25 mouse cellular contexts compared by ENCODE assay signal in genomic region chr11:48988219-48988618, GRCm38 (mm10). TPM values are rescaled to one million over a fixed set of nuclear protein-coding genes. Genes with fewer than 3 reads are reported as not detected.
DNase-seq lines count a peak whose midpoint lies in the region; ATAC-seq and TF ChIP-seq lines count a peak whose summit lies in the region.
"Not testable (repeated sequence)": the region's sequence is repeated elsewhere in the genome, so short reads cannot be mapped to it uniquely, and the experiment has no call there.
"Had no signal": no experiment of that assay in that cellular context is flagged by ENCODE, and none has a peak within 500 bp of the region (broad histone marks: within the 10 kb centered on the region; RNA-seq: fewer than 3 reads in every experiment).

No protein-coding gene starts in this region.

- H3K79me2 ChIP-seq in CH12.LX (replicated peaks; ENCODE audit: control insufficient read depth, extremely low read depth, insufficient read depth, poor library complexity, severe bottlenecking), result not testable (repeated sequence)

- not testable (repeated sequence) for TF ChIP-seq POLR2A in CH12.LX (IDR thresholded peaks at IDR 0.05; ENCODE audit: low read depth, low read length)

- DNase-seq in CD4-positive helper T cell, adult 2 months (ENCODE audit: low read depth, low spot score), result peak; percentile 7
- peak; percentile 3 for DNase-seq in CH12.LX (ENCODE audit: extremely low read depth)
- DNase-seq in heart, embryonic 10.5 days (ENCODE audit: low spot score), result peak; percentile 17
- DNase-seq in thymus, postnatal 0 days (ENCODE audit: low spot score), result peak; percentile 12

- H3K27ac ChIP-seq in CH12.LX (ENCODE audit: insufficient read depth, low read depth); heart, embryonic 10.5 days: not testable (repeated sequence)

- not testable (repeated sequence) for TF ChIP-seq RAD21 in CH12.LX (IDR thresholded peaks at IDR 0.05; ENCODE audit: low read depth, low read length)

- not testable (repeated sequence) for H3K4me2 ChIP-seq in CH12.LX (ENCODE audit: insufficient read depth, low read depth, poor library complexity, severe bottlenecking)

- TF ChIP-seq CTCF in CH12.LX (conservative IDR thresholded peaks at IDR 0.05 in 1 of 2, IDR thresholded peaks at IDR 0.05 in 1 of 2; ENCODE audit: low read depth in 2 of 2, low read length in 2 of 2), result not testable (repeated sequence)

- dilution Hi-C loops in CH12.LX (cut with MboI; ENCODE audit: extremely low pct_ligation_motif_present, extremely low pct_unique_long_range_greater_than_20kb, low sequenced_read_pairs), result not testable (repeated sequence)

- in situ Hi-C loops in CH12.LX (cut with MboI; ENCODE audit: low pct_ligation_motif_present, low pct_unique_long_range_greater_than_20kb, low sequenced_read_pairs), result not testable (repeated sequence)

- ATAC-seq in common myeloid progenitor, adult 5-6 weeks (replicated peaks; ENCODE audit: low read depth, poor library complexity, severe bottlenecking), result peak; percentile 61
- ATAC-seq in megakaryocyte, adult 5-6 weeks (ENCODE audit: poor library complexity, severe bottlenecking), result peak; percentile 89
- peak; percentile 72 for ATAC-seq in neutrophil, adult 5-6 weeks (ENCODE audit: extremely low read depth, insufficient number of reproducible peaks, low FRiP score, poor library complexity, severe bottlenecking)

- not testable (repeated sequence) for H3K4me3 ChIP-seq in CH12.LX (replicated peaks in 1 of 3; ENCODE audit: low read depth in 2 of 3, low read length in 2 of 3, poor library complexity in 1 of 3); heart, embryonic 10.5 days

- not testable (repeated sequence) for TF ChIP-seq EP300 in CH12.LX (IDR thresholded peaks at IDR 0.05; ENCODE audit: low read length)

- H3K4me1 ChIP-seq in CH12.LX (ENCODE audit: control insufficient read depth in 1 of 2, insufficient read depth in 2 of 2); heart, embryonic 10.5 days: not testable (repeated sequence)

- WGBS in heart, embryonic 10.5 days, result 63% methylated on average over 2 of the region's 3 CpGs

- not testable (repeated sequence) for H3K27me3 ChIP-seq in CH12.LX (replicated peaks); heart, embryonic 10.5 days (ENCODE audit: insufficient read depth, poor library complexity, severe bottlenecking)

- H3K9ac ChIP-seq in CH12.LX (ENCODE audit: insufficient read depth, low read depth), result not testable (repeated sequence)

- H3K36me3 ChIP-seq in CH12.LX (replicated peaks in 1 of 2; ENCODE audit: control insufficient read depth in 1 of 2, insufficient read depth in 1 of 2, low read length in 1 of 2); heart, embryonic 10.5 days: not testable (repeated sequence)

- not testable (repeated sequence) for H3K9me3 ChIP-seq in CH12.LX (replicated peaks; ENCODE audit: low read length); heart, embryonic 10.5 days

RNA-seq across cellular contexts. Expression of gene Gm12185, which starts 3.8 kb away (rescaled TPM):
- total RNA-seq in CH12.LX (2012; rRNA removed) (0.04 TPM in 2 replicates), CH12.LX (2014; rRNA removed) (0.08 TPM in 1 of 2 replicates, not detected in the other)
- polyA plus RNA-seq in CH12.LX (2012; ENCODE audit: insufficient read length, low read depth), result 0.14 and 0.50 TPM in 2 replicates
- total RNA-seq in common myeloid progenitor, adult 5-6 weeks (2017), result 1.2 and 6.7 TPM in 2 replicates
- polyA plus RNA-seq in heart, embryonic 10.5 days (2016; fragmentation: Nextera tagmentation; extraction: Ambion mirVana), result not detected in 2 replicates
- 0.22 and 0.27 TPM in 2 replicates for total RNA-seq in megakaryocyte, adult 5-6 weeks (2015)
- 0.11 and 5.7 TPM in 2 replicates for total RNA-seq in megakaryocyte, adult 5-6 weeks (2017)
- total RNA-seq in neutrophil, adult 5-6 weeks (2017), result 1.5 and 2.3 TPM in 2 replicates
- 0.93 and 1.2 TPM in 2 replicates for polyA plus RNA-seq in thymus, postnatal 0 days (2015; fragmentation: Nextera tagmentation; extraction: Ambion mirVana)
- total RNA-seq: forebrain, postnatal 0 days; MEL had no signal
- polyA plus RNA-seq: embryonic facial prominence, embryonic 12.5 days; embryonic facial prominence, embryonic 15.5 days; forebrain, embryonic 11.5 days; forebrain, embryonic 14.5 days; forebrain, postnatal 0 days; heart, embryonic 11.5 days; heart, embryonic 14.5 days; heart, postnatal 0 days; hindbrain, embryonic 10.5 days; hindbrain, embryonic 13.5 days; hindbrain, embryonic 16.5 days; intestine, embryonic 16.5 days had no signal

RNA-seq across cellular contexts. Expression of gene Tgtp1, which starts 5.8 kb away (rescaled TPM):
- total RNA-seq in CH12.LX (2012; rRNA removed), result 0.04 TPM in 1 of 2 replicates, not detected in the other
- 0.07 TPM in 1 of 2 replicates, not detected in the other for total RNA-seq in CH12.LX (2014; rRNA removed)
- 0.21 TPM in 1 of 2 replicates, not detected in the other for polyA plus RNA-seq in CH12.LX (2012; ENCODE audit: insufficient read length, low read depth)
- total RNA-seq in common myeloid progenitor, adult 5-6 weeks (2017), result 11.0 and 21.7 TPM in 2 replicates
- 0.34 TPM in 1 of 2 replicates, not detected in the other for polyA plus RNA-seq in heart, embryonic 10.5 days (2016; fragmentation: Nextera tagmentation; extraction: Ambion mirVana)
- 2.0 and 3.2 TPM in 2 replicates for total RNA-seq in megakaryocyte, adult 5-6 weeks (2015)
- total RNA-seq in megakaryocyte, adult 5-6 weeks (2017), result 1.5 and 10.8 TPM in 2 replicates
- total RNA-seq in neutrophil, adult 5-6 weeks (2017), result 8.7 and 11.8 TPM in 2 replicates
- 59.3 and 61.7 TPM in 2 replicates for polyA plus RNA-seq in thymus, postnatal 0 days (2015; fragmentation: Nextera tagmentation; extraction: Ambion mirVana)
- total RNA-seq: MEL had no signal
- polyA plus RNA-seq: embryonic facial prominence, embryonic 12.5 days; forebrain, embryonic 11.5 days; forebrain, embryonic 14.5 days; heart, embryonic 11.5 days; hindbrain, embryonic 10.5 days had no signal

RNA-seq across cellular contexts. Expression of gene 9930111J21Rik1, which starts 9.0 kb away (rescaled TPM):
- 6.4 and 7.4 TPM in 2 replicates for total RNA-seq in CH12.LX (2012; rRNA removed)
- total RNA-seq in CH12.LX (2014; rRNA removed), result 3.4 and 4.3 TPM in 2 replicates
- polyA plus RNA-seq in CH12.LX (2012; ENCODE audit: insufficient read length, low read depth), result 6.0 and 7.8 TPM in 2 replicates
- 6.5 and 15.8 TPM in 2 replicates for total RNA-seq in common myeloid progenitor, adult 5-6 weeks (2017)
- polyA plus RNA-seq in heart, embryonic 10.5 days (2016; fragmentation: Nextera tagmentation; extraction: Ambion mirVana), result 0.11 TPM in 1 of 2 replicates, not detected in the other
- total RNA-seq in megakaryocyte, adult 5-6 weeks (2015), result 81.9 and 87.8 TPM in 2 replicates
- total RNA-seq in megakaryocyte, adult 5-6 weeks (2017), result 57.0 and 58.4 TPM in 2 replicates
- 94.0 and 96.4 TPM in 2 replicates for total RNA-seq in neutrophil, adult 5-6 weeks (2017)
- polyA plus RNA-seq in thymus, postnatal 0 days (2015; fragmentation: Nextera tagmentation; extraction: Ambion mirVana), result 1.8 and 2.1 TPM in 2 replicates
- polyA plus RNA-seq: heart, embryonic 11.5 days had no signal

RNA-seq across cellular contexts. Expression of gene Olfr56, which starts 9.5 kb away (rescaled TPM):
- total RNA-seq in CH12.LX (2012; rRNA removed), result not detected in 2 replicates
- total RNA-seq in CH12.LX (2014; rRNA removed), result not detected in 2 replicates
- polyA plus RNA-seq in CH12.LX (2012; ENCODE audit: insufficient read length, low read depth), result 0.12 TPM in 1 of 2 replicates, not detected in the other
- total RNA-seq in common myeloid progenitor, adult 5-6 weeks (2017), result 3.0 and 4.1 TPM in 2 replicates
- polyA plus RNA-seq in heart, embryonic 10.5 days (2016; fragmentation: Nextera tagmentation; extraction: Ambion mirVana), result not detected in 2 replicates
- total RNA-seq in megakaryocyte, adult 5-6 weeks (2015), result 0.31 and 0.57 TPM in 2 replicates
- 0.55 and 0.61 TPM in 2 replicates for total RNA-seq in megakaryocyte, adult 5-6 weeks (2017)
- 0.74 and 0.81 TPM in 2 replicates for total RNA-seq in neutrophil, adult 5-6 weeks (2017)
- 0.25 and 0.36 TPM in 2 replicates for polyA plus RNA-seq in thymus, postnatal 0 days (2015; fragmentation: Nextera tagmentation; extraction: Ambion mirVana)
- total RNA-seq: adrenal gland, postnatal 25 days; forebrain, postnatal 0 days; gastrocnemius, adult 2 months; gastrocnemius, postnatal 14 days; heart, adult 2 months; heart, postnatal 25 days had no signal
- polyA plus RNA-seq: embryonic facial prominence, embryonic 12.5 days; embryonic facial prominence, embryonic 15.5 days; forebrain, embryonic 11.5 days; forebrain, embryonic 14.5 days; forebrain, postnatal 0 days; heart, embryonic 11.5 days; heart, embryonic 14.5 days; heart, postnatal 0 days; hindbrain, embryonic 10.5 days; hindbrain, embryonic 13.5 days; hindbrain, embryonic 16.5 days had no signal

RNA-seq across cellular contexts. Expression of gene Psme2b, which starts 42.2 kb away (rescaled TPM):
- 23.5 and 33.5 TPM in 2 replicates for total RNA-seq in CH12.LX (2012; rRNA removed)
- total RNA-seq in CH12.LX (2014; rRNA removed), result 78.3 and 80.3 TPM in 2 replicates
- 62.4 and 80.1 TPM in 2 replicates for polyA plus RNA-seq in CH12.LX (2012; ENCODE audit: insufficient read length, low read depth)
- total RNA-seq in common myeloid progenitor, adult 5-6 weeks (2017), result 60.6 and 73.1 TPM in 2 replicates
- polyA plus RNA-seq in heart, embryonic 10.5 days (2016; fragmentation: Nextera tagmentation; extraction: Ambion mirVana), result 1.9 and 2.0 TPM in 2 replicates
- total RNA-seq in megakaryocyte, adult 5-6 weeks (2015), result 78.1 and 81.3 TPM in 2 replicates
- 47.3 and 50.2 TPM in 2 replicates for total RNA-seq in megakaryocyte, adult 5-6 weeks (2017)
- total RNA-seq in neutrophil, adult 5-6 weeks (2017), result 80.9 and 92.3 TPM in 2 replicates
- polyA plus RNA-seq in thymus, postnatal 0 days (2015; fragmentation: Nextera tagmentation; extraction: Ambion mirVana), result 6.3 and 9.0 TPM in 2 replicates
